8 mouse cellular contexts compared by ENCODE assay signal in the genomic region with DNA sequence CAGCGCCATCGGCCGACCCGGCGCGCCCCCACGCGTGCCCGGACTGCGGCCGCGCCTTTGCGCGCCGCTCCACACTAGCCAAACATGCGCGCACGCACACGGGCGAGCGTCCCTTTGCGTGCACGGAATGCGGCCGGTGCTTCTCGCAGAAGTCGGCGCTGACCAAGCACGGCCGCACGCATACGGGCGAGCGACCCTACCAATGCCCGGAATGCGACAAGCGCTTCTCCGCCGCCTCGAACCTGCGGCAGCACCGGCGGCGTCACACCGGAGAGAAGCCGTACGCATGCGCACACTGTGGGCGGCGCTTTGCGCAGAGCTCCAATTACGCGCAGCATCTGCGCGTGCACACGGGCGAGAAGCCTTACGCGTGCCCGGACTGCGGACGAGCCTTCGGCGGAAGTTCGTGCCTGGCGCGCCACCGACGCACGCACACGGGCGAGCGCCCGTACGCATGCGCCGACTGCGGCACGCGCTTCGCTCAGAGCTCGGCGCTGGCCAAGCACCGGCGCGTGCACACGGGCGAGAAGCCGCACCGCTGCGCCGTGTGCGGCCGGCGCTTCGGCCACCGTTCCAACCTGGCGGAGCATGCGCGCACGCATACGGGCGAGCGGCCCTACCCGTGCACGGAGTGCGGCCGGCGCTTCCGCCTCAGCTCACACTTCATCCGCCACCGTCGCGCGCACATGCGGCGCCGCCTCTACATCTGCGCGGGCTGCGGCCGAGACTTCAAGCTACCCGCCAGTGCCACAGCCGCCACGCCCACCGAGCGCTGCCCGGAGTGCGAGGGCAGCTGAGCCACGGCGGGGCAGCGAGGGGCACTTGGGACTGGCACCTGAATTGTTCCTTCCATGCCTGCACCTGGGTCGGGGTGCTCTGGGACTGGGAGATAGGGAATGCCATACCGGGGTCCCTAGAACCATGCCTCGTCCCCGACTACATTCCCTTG. TPM values are rescaled to one million over a fixed set of nuclear protein-coding genes. Genes with fewer than 3 reads are reported as not detected.
A peak's percentile ranks its signal among the peaks of the same experiment; 100 is the strongest.
DNase-seq lines count a peak whose midpoint lies in the region; ATAC-seq lines count a peak whose summit lies in the region.

No protein-coding gene starts in this region.

- DNase-seq in adrenal gland, adult 2 months = peak; percentile 96
- DNase-seq in embryo, embryonic 11 days = peak; percentile 99
- DNase-seq in gastrocnemius, postnatal 25 days = peak; percentile 94
- DNase-seq in intestine, embryonic 14.5 days (ENCODE audit: low spot score) = peak; percentile 92
- peak; percentile 96 to 97 for DNase-seq in left cerebral cortex, postnatal 14 days (ENCODE audit: low spot score in 2 of 2)
- DNase-seq in right cerebral cortex, postnatal 14 days = peak; percentile 97
- DNase-seq in urinary bladder, postnatal 25 days (ENCODE audit: low spot score) = peak; percentile 91

- peak overlapping the region; percentile 60 for H3K4me3 ChIP-seq in intestine, embryonic 14.5 days (ENCODE audit: low read depth, low read length)

- WGBS in intestine, embryonic 14.5 days = under 1% methylated on average over 136 of the region's 136 CpGs

- H3K27ac ChIP-seq in intestine, embryonic 14.5 days (ENCODE audit: low read depth) = peak overlapping the region; percentile 88

- H3K9me3 ChIP-seq in intestine, embryonic 14.5 days (ENCODE audit: control insufficient read depth, low read length) = no peaks in the 10 kb centered on the region

- peak overlapping the region; percentile 86 for H3K4me2 ChIP-seq in intestine, embryonic 14.5 days (ENCODE audit: low read length)

- intact Hi-C loops in left cerebral cortex, postnatal 14 days (cut with DNase I) = no loop called here

- ATAC-seq in intestine, embryonic 14.5 days (replicated peaks; ENCODE audit: low FRiP score, low TSS enrichment, low read depth) = peak; percentile 94
- ATAC-seq in megakaryocyte-erythroid progenitor cell, adult 5-6 weeks (replicated peaks; ENCODE audit: low FRiP score, low TSS enrichment, poor library complexity, severe bottlenecking) = peak; percentile 70

- peak overlapping the region; percentile 73 for H3K9ac ChIP-seq in intestine, embryonic 14.5 days (ENCODE audit: low read length)

- peaks cover 7% of the 10 kb centered on the region for H3K4me1 ChIP-seq in intestine, embryonic 14.5 days (replicated peaks; ENCODE audit: control insufficient read depth, insufficient read depth, low read length)

- H3K36me3 ChIP-seq in intestine, embryonic 14.5 days (ENCODE audit: control insufficient read depth, insufficient read depth, low read length) = peaks cover 19% of the 10 kb centered on the region

- H3K27me3 ChIP-seq in intestine, embryonic 14.5 days (replicated peaks; ENCODE audit: control insufficient read depth, insufficient read depth, low read length) = no peaks in the 10 kb centered on the region

RNA-seq across cellular contexts. Expression of gene Dctpp1, which starts 6.4 kb away (rescaled TPM):
- total RNA-seq in adrenal gland, adult 2 months (2021) = 10 to 100 TPM; 34.7 to 37.6 TPM
- polyA plus RNA-seq in adrenal gland, adult 2 months (2012; rRNA removed) = 45.1 and 57.1 TPM in 2 replicates
- total RNA-seq in gastrocnemius, postnatal 25 days (2021) = 10 to 100 TPM; 26.5 to 28.7 TPM
- polyA plus RNA-seq in intestine, embryonic 14.5 days (2014; fragmentation: Nextera tagmentation; extraction: Ambion mirVana) = 280 and 305 TPM in 2 replicates
- total RNA-seq in left cerebral cortex, postnatal 14 days (2021) = 10 to 100 TPM; 32.1 to 38.3 TPM
- total RNA-seq in megakaryocyte-erythroid progenitor cell, adult 5-6 weeks (2014; fragmentation: Nextera tagmentation) = 61.0 and 138 TPM in 2 replicates
- total RNA-seq in megakaryocyte-erythroid progenitor cell, adult 5-6 weeks (2017) = 44.5 and 48.2 TPM in 2 replicates

RNA-seq across cellular contexts. Expression of gene Zfp771, which starts 10.0 kb away (rescaled TPM):
- 10 to 100 TPM; 27.1 to 32.4 TPM for total RNA-seq in adrenal gland, adult 2 months (2021)
- 295 and 338 TPM in 2 replicates for polyA plus RNA-seq in adrenal gland, adult 2 months (2012; rRNA removed)
- 10 to 100 TPM; 15.8 to 16.8 TPM for total RNA-seq in gastrocnemius, postnatal 25 days (2021)
- 47.6 and 52.2 TPM in 2 replicates for polyA plus RNA-seq in intestine, embryonic 14.5 days (2014; fragmentation: Nextera tagmentation; extraction: Ambion mirVana)
- total RNA-seq in left cerebral cortex, postnatal 14 days (2021) = 10 to 100 TPM; 62.0 to 63.9 TPM
- 15.1 and 16.6 TPM in 2 replicates for total RNA-seq in megakaryocyte-erythroid progenitor cell, adult 5-6 weeks (2014; fragmentation: Nextera tagmentation)
- total RNA-seq in megakaryocyte-erythroid progenitor cell, adult 5-6 weeks (2017) = 13.6 and 14.1 TPM in 2 replicates

RNA-seq across cellular contexts. Expression of gene Sephs2, which starts 19.8 kb away (rescaled TPM):
- total RNA-seq in adrenal gland, adult 2 months (2021) = 100 to 1,000 TPM in 1 of 2 experiments, 10 to 100 TPM in 1; 90.0 to 118 TPM
- 41.8 and 46.5 TPM in 2 replicates for polyA plus RNA-seq in adrenal gland, adult 2 months (2012; rRNA removed)
- 10 to 100 TPM; 28.6 to 30.7 TPM for total RNA-seq in gastrocnemius, postnatal 25 days (2021)
- 153 and 183 TPM in 2 replicates for polyA plus RNA-seq in intestine, embryonic 14.5 days (2014; fragmentation: Nextera tagmentation; extraction: Ambion mirVana)
- 10 to 100 TPM; 45.9 to 50.3 TPM for total RNA-seq in left cerebral cortex, postnatal 14 days (2021)
- 61.7 and 74.2 TPM in 2 replicates for total RNA-seq in megakaryocyte-erythroid progenitor cell, adult 5-6 weeks (2014; fragmentation: Nextera tagmentation)
- total RNA-seq in megakaryocyte-erythroid progenitor cell, adult 5-6 weeks (2017) = 115 and 130 TPM in 2 replicates

RNA-seq across cellular contexts. Expression of gene Sept1, which starts 21.2 kb away (rescaled TPM):
- total RNA-seq in adrenal gland, adult 2 months (2021) = 10 to 100 TPM in 1 of 2 experiments, 1 to 10 TPM in 1; 7.1 to 11.4 TPM
- polyA plus RNA-seq in adrenal gland, adult 2 months (2012; rRNA removed) = 8.6 and 10.9 TPM in 2 replicates
- 1 to 10 TPM; 1.5 to 1.7 TPM for total RNA-seq in gastrocnemius, postnatal 25 days (2021)
- polyA plus RNA-seq in intestine, embryonic 14.5 days (2014; fragmentation: Nextera tagmentation; extraction: Ambion mirVana) = 12.9 and 14.4 TPM in 2 replicates
- 1 to 10 TPM; 5.9 to 6.3 TPM for total RNA-seq in left cerebral cortex, postnatal 14 days (2021)
- 41.3 and 47.7 TPM in 2 replicates for total RNA-seq in megakaryocyte-erythroid progenitor cell, adult 5-6 weeks (2014; fragmentation: Nextera tagmentation)
- total RNA-seq in megakaryocyte-erythroid progenitor cell, adult 5-6 weeks (2017) = 24.8 and 25.5 TPM in 2 replicates

RNA-seq across cellular contexts. Expression of gene Zfp553, which starts 21.2 kb away (rescaled TPM):
- 10 to 100 TPM; 11.7 to 12.7 TPM for total RNA-seq in adrenal gland, adult 2 months (2021)
- 18.3 and 20.5 TPM in 2 replicates for polyA plus RNA-seq in adrenal gland, adult 2 months (2012; rRNA removed)
- 1 to 10 TPM; 4.0 to 4.2 TPM for total RNA-seq in gastrocnemius, postnatal 25 days (2021)
- 16.8 and 18.5 TPM in 2 replicates for polyA plus RNA-seq in intestine, embryonic 14.5 days (2014; fragmentation: Nextera tagmentation; extraction: Ambion mirVana)
- 10 to 100 TPM; 17.7 to 19.2 TPM for total RNA-seq in left cerebral cortex, postnatal 14 days (2021)
- total RNA-seq in megakaryocyte-erythroid progenitor cell, adult 5-6 weeks (2014; fragmentation: Nextera tagmentation) = 17.0 and 18.3 TPM in 2 replicates
- total RNA-seq in megakaryocyte-erythroid progenitor cell, adult 5-6 weeks (2017) = 22.7 and 31.7 TPM in 2 replicates

Comparison
In these comparisons a context has a peak if more than half of its experiments do, and no peak if none do; other contexts are left out.
1. Peak in every context shown above with its lines: DNase-seq, ATAC-seq, H3K4me3 ChIP-seq and H3K27ac ChIP-seq.